Mouse (Mus musculus) olfactory bulb, adult 2 months (tissue): ENCODE results near the gene Copb2. TPM values are rescaled to one million over a fixed set of nuclear protein-coding genes. Genes with fewer than 3 reads are reported as not detected.
A peak's percentile ranks its signal among the peaks of the same experiment; 100 is the strongest.

ENCODE experiments used
- H3K27ac ChIP-seq: fragments of 200-500 bp; 2 replicates; pipeline ENCODE4 v1.5.1; 2012; ENCODE audit warnings: low read depth, low read length; ENCODE audit not compliant: insufficient read depth
- H3K4me1 ChIP-seq: fragments of 200-500 bp; 2 replicates; pipeline ENCODE4 v1.6.1; 2012; ENCODE audit warnings: low read length; ENCODE audit not compliant: control insufficient read depth, insufficient read depth
- H3K4me3 ChIP-seq: fragments of 200-500 bp; 2 replicates; pipeline ENCODE4 v1.5.1; 2012; ENCODE audit warnings: mild to moderate bottlenecking, low read depth, low read length, moderate library complexity; ENCODE audit not compliant: insufficient read depth
- CTCF ChIP-seq: fragments of 200-500 bp; IDR thresholded peaks from 2 replicates; pipeline ENCODE4 v1.5.1; 2012; ENCODE audit warnings: low read depth, mild to moderate bottlenecking, low read length, moderate library complexity; ENCODE audit not compliant: insufficient read depth
- POLR2A ChIP-seq: fragments of 200-500 bp; IDR thresholded peaks from 2 replicates; pipeline ENCODE4 v1.6.1; 2012; ENCODE audit warnings: mild to moderate bottlenecking, low read depth, low read length, moderate library complexity; ENCODE audit not compliant: insufficient read depth
- WGBS: fragments of 180-500 bp; shearing (Covaris S2); methylation state at CpG from one replicate; pipeline ENCODE4 v1.1.7; 2018; 5-methylcytosine and 5-hydroxymethylcytosine counted together
- polyA plus RNA-seq: library from polyadenylated mRNA; stranded (reverse); fragments of >200 nt; gene quantifications from 2 replicates; pipeline ENCODE4 v1.2.4, GENCODE M21; 2012; ENCODE audit warnings: low replicate concordance; ENCODE audit not compliant: missing spikeins, insufficient read depth, insufficient read length

The Copb2 gene
- polyA plus RNA-seq, 1 experiment: not detected

DNA sequence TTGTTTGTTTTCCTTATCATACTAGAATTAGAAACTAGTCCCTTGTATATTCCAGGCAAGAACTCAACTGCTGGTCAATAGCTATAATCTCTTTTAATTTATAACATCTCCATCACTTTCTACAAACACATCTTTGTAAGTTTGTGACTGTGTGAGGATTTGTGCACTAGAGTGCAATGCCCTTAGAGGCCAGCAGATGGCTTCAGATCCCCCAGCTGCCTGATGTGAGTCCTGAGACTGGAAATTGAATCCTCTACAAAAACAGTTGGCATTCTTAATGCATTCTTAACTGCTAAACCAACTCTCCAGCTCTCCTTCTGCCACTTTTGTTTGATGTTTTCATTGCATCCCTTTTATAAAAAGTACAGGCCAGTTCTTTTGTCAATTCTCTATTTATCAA lies 27.8 kb upstream of the Copb2 start:
- Histone ChIP-seq H3K27ac (no peak overlapping the region), H3K4me1 (peaks cover 2% of the 10 kb centered on the region; the same call in 1 of the 2 replicates), H3K4me3 (no peak overlapping the region)
- TF ChIP-seq CTCF (no peak), POLR2A (no peak)

DNA sequence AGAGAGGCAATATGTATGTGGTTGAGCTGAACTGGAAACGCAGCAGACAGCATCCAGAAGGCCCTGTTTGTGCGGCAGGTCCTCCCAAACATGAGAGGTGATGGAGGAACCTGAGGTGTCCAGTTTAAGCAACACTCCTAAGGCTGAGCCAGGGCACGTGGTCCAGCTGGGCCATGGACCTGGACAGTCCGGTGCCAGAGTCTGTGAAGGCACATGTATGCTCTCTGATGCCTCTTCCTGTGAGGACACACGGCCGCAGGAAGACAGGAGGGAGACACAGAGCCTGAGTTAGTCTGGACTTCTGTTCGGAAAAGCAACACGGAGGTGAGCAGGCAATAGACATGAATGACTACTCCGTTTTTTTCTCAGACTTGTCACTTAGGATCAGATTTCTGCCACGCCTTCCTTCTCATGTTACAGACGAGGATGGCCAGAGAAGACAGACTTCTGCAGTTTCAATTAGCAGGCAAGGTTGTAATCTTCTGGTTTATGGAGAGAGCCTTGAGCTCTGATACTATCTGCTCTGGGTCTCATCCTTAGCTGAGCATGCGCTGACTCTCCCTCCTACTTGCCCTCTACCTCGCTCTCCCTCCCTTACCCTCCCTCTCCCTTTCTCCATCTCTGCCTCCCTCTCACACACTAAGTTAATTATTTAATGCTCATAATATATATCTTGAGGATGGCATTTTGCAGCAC lies 25.4 kb upstream of the Copb2 start:
- Histone ChIP-seq H3K27ac (no peak overlapping the region), H3K4me3 (no peak overlapping the region), H3K4me1 (peaks cover 2% of the 10 kb centered on the region; the same call in 1 of the 2 replicates)
- WGBS: 63% methylated on average over 13 of the region's 13 CpGs
- no peak for TF ChIP-seq POLR2A
- TF ChIP-seq CTCF: no peak

DNA sequence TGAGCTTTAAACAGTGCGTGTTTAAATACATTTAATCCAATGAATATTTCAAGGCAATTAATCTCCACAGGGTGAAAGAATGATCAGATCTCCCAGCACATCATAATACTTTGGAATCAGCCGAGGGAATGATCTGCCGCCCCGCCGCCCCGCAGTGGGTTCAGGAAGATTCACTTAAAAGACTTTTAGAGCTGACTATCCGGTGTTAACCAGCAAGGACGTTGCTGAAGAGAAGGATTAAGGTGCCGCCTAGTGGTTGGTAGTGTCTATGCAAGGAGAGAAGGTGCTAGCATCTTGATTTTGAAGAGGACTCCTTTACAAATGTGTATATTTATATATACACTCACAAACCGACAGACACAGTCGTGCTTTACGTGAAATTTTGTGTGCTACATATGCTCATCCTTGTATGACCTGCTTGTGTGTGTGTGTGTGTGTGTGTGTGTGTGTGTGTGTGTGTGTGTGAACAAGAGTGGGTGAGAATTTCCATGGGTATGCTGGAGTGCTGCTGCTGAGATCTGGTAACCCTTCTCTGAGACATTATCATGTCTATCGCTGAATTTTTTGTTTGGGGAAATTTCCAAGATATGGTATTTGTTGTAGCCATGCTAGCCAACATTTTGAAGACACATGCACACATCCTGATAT lies 24.7 kb upstream of the Copb2 start:
- 5% methylated on average over 13 of the region's 13 CpGs for WGBS

DNA sequence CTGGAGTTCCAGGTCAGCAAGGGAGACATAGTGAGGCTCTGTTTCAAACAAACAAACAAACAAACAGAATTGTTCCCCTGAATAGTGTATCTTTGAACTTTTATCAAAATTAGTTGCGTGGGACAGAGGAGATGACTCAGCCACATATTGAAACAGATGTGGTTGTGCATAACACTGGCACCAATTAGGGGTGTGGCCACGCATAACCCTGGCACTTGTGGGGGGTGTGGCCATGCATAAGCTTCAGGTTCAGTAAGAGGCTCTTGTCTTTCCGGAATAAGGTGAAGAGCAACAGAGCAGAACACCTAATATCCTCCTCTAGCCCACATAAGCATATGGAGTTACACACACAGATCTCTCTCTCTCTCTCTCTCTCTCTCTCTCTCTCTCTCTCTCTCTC lies 19.5 kb upstream of the Copb2 start:
- no peaks in the 10 kb centered on the region for H3K4me1 ChIP-seq
- WGBS: 88% methylated on average over 3 of the region's 3 CpGs
- TF ChIP-seq POLR2A (no peak), CTCF (no peak)
- no peak overlapping the region for H3K4me3 ChIP-seq
- no peak overlapping the region for H3K27ac ChIP-seq

More for the DNA sequence above, 24.7 kb upstream of the Copb2 start:
- H3K4me1 ChIP-seq: peaks cover 2% of the 10 kb centered on the region; the same call in 1 of the 2 replicates
- no peak overlapping the region for H3K4me3 ChIP-seq
- TF ChIP-seq CTCF (0 out of 2 replicates have a peak, but pooled peaks have one; percentile 23), POLR2A (no peak)
- H3K27ac ChIP-seq: no peak overlapping the region

DNA sequence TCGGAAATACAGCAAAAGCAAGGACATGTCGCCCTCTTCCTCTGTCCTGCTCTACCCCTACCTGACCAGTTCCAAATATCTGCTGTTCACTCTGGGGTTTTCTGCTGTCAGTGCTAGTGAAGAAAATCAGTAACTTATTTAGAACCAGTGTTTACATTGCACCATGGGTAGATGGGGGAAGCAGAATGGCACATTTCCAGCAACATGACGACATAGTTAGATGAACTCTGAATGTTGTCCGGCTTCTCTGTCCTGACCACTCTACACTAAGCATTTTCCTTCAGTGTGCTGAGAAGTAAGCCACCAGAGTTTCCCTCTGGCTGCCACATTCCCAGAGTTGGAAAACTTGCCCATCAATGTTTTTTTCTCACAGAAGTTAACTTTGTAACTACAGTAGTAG lies 20.3 kb downstream of the Copb2 start:
- Histone ChIP-seq H3K4me1 (no peaks in the 10 kb centered on the region), H3K4me3 (no peak overlapping the region), H3K27ac (no peak overlapping the region)
- TF ChIP-seq CTCF: no peak
- no peak for TF ChIP-seq POLR2A
- WGBS: 90% methylated on average over 4 of the region's 4 CpGs

DNA sequence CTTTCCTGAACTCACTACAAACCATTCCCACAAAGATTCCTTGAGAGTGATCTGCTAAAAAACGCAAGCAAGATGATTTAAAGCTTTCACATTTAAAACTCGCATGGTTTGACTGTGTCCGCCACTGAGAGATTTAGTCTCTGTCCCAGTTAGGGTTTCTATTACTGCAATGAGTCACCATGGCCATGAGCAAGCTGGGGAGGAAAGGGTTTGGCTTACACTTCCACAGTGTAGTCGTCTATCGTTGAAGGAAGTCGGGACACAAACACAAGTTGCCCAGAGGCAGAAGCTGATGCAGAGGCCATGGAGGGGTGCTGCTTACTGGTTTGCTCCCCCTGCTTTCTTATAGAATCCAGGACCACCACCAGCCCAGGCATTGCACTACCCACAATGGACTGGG lies 36.6 kb downstream of the Copb2 start:
- no peak overlapping the region for H3K4me3 ChIP-seq
- TF ChIP-seq CTCF (no peak), POLR2A (no peak)

DNA sequence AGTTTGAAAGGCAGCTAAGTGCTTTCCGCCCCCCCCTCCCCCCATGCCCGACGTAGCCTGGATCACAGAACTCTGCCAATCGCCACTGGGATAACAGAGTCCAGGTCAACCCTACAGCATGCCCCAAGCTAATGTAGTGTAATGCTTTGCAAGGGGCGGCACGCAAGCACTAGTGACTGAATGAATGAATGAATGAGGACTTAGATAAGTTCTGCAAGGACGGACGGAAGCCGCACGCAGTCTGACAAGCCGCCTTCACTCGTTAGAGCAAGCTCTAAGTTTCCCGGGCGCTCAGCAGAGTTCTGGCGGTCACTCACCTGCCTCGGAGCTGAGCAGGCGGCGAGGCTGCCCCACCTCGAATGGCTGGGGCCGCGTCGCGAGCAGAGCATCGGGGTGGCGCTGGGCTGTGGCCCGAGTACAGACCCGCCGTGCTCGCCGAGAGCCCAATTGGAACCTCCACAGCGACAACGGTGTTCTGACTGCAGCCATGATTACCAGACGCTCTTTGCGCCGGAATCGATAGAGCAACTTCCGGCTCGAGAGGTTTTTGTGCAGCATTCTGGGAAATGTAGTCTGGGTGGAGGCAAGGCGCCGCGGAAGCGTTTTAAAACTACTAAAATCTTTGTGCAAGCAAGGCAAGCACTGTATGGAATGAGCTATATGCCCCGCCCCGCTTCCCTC lies 37.8 kb downstream of the Copb2 start, which contains the start of gene Mrps22:
Mrps22 (minus strand) TSS at position 505 of the 681 bp plus-strand sequence.
- H3K4me1 ChIP-seq: peaks cover 3% of the 10 kb centered on the region; the same call in 1 of the 2 replicates

More for the DNA sequence above, 36.6 kb downstream of the Copb2 start:
- no peak overlapping the region for H3K27ac ChIP-seq
- 76% methylated on average over 6 of the region's 6 CpGs for WGBS
- peaks cover 3% of the 10 kb centered on the region; the same call in 1 of the 2 replicates for H3K4me1 ChIP-seq

DNA sequence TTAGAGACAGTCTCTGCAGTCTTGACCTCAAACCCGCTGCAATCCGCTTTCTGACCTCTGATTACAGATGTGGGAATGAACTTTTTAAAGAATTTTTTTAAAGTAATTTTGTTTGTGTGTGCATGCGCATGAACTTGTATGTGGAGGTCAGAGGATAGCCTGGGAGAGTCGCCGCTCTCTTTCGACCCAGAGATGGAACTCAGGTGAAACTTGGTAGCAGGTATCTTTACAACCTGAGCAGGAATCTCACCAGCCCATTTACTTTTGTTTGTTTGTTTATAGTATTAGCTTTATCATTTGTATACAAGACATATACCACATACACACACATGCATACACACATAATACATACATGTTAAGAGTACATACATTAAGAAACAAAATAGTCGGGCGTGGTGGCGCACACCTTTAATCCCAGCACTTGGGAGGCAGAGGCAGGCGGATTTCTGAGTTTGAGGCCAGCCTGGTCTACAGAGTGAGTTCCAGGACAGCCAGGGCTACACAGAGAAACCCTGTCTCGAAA lies 38.4 kb downstream of the Copb2 start:
- 52% methylated on average over 11 of the region's 11 CpGs for WGBS
- TF ChIP-seq CTCF: no peak
- no peak for TF ChIP-seq POLR2A
- H3K4me1 ChIP-seq: peaks cover 3% of the 10 kb centered on the region; the same call in 1 of the 2 replicates
- H3K27ac ChIP-seq: no peak overlapping the region
- peak overlapping the region; percentile 63 for H3K4me3 ChIP-seq

More for the DNA sequence above, 37.8 kb downstream of the Copb2 start, which contains the start of gene Mrps22:
- Histone ChIP-seq H3K4me3 (peak within 1 kb of the TSS; percentile 63), H3K27ac (no peak within 1 kb of the TSS)
- WGBS: under 1% methylated on average over 44 of the region's 44 CpGs
- TF ChIP-seq CTCF (no peak), POLR2A (peak; percentile 78)

DNA sequence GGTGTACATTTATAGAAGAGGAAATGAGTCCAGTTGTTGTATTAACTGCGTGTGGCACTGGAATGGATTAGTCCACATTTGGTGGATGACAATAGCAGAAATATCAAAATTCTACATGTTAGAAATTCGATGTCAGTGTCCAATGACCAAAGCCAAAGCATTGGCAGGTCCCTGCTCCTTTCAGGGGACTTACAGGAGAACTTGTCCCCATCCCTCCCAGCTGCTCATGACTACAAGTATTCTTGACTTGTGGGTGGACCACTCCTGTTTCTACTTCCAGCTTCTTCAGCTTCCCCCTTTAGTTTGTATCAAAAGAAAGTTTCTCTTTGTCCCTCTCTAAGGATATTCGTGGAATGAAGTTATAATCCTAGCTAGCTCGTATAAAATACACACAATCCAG lies 41.4 kb downstream of the Copb2 start:
- Histone ChIP-seq H3K4me1 (peaks cover 3% of the 10 kb centered on the region; the same call in 1 of the 2 replicates), H3K27ac (no peak overlapping the region), H3K4me3 (no peak overlapping the region)
- TF ChIP-seq POLR2A (no peak), CTCF (no peak)
- WGBS: 69% methylated on average over 4 of the region's 4 CpGs

DNA sequence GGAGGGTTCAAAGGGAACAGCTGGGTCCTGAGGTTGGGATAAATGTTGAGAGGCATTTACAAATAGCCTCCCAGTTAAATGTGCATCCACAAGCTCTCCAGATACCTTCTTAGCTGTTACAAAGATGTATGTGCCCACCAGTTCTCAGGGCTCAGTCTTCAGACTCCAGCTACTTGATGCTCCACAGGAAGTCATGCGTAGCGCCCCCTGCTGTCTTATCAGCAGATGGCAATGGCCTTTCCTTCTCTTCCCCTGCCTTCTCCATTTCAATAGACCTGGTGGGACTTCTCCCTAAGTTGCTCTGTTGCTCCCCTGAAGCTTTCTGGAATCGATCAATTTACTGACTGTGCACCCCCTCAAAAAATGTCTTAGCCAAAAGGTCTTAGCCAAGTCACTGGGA lies 65.0 kb downstream of the Copb2 start:
- WGBS: 40% methylated on average over 3 of the region's 3 CpGs
- no peak overlapping the region for H3K27ac ChIP-seq
- TF ChIP-seq CTCF (no peak), POLR2A (no peak)
- no peak overlapping the region for H3K4me3 ChIP-seq
- no peaks in the 10 kb centered on the region for H3K4me1 ChIP-seq
